In the genomic region with DNA sequence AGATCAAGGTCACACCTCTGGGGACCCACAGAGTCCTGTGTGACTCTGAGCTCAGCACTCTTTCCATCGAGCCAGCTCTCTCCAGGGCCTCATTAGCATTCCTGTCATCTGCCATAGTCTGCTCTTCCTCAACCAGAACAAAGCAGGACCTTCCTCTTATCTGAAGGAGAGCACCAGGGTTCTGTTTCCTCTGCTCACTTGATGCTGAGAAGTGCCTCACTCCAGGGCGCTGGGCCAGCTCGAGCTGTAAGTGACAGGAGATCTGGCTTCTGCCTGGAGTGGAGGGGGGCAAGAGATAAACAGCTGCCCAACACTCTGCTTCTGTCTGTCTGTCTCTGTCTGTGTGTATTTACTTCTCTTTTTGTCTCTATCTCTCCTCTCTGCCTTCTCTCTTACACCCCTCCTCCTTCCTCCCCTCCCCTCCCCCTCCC, we compare ENCODE assay signal across 1 mouse cellular context.
TF ChIP-seq lines count a peak whose summit lies in the region.

No protein-coding gene starts in this region.

TF ChIP-seq in MEL, 35 proteins besides CTCF, POLR2A, EP300 and RAD21 (continued from another document):
- TF ChIP-seq MAZ (IDR thresholded peaks at IDR 0.05; ENCODE audit: low read depth, low read length) (peak; percentile 95), POLR2AphosphoS5 (IDR thresholded peaks at IDR 0.05; ENCODE audit: borderline replicate concordance, low read depth, low read length) (no peak), MXI1 (IDR thresholded peaks at IDR 0.05; ENCODE audit: low read depth, low read length) (peak; percentile 39; the same call in 1 of the 2 replicates), BHLHE40 (IDR thresholded peaks at IDR 0.05; ENCODE audit: borderline replicate concordance, low read depth, low read length) (peak; percentile 40; the same call in 1 of the 2 replicates), KAT2A (conservative IDR thresholded peaks at IDR 0.05; ENCODE audit: low read depth, low read length) (no peak), ZMIZ1 (IDR thresholded peaks at IDR 0.05; ENCODE audit: low read depth, low read length) (no peak), JUND (IDR thresholded peaks at IDR 0.05; ENCODE audit: low read depth, low read length) (no peak), GATA1 (IDR thresholded peaks at IDR 0.05; ENCODE audit: low read depth, low read length) (peak; percentile 97), GABPA (IDR thresholded peaks at IDR 0.05; ENCODE audit: low read depth, low read length) (no peak), HCFC1 (IDR thresholded peaks at IDR 0.05; ENCODE audit: low read depth, low read length) (peak; percentile 44; the same call in 1 of the 2 replicates), MAFK (IDR thresholded peaks at IDR 0.05; ENCODE audit: borderline replicate concordance, low read depth, low read length) (no peak)
